Mouse (Mus musculus) kidney, postnatal 25 days (tissue): ENCODE results near the gene Thoc2.

Source experiments
- DNase-seq, 2 experiments: peaks; one replicate each; pipeline ENCODE4 v3.0.0; 2021; ENCODE audit warnings: mixed read lengths in 2 of 2

The Thoc2 gene

GRCm38 (mm10) chrX:41920574-41920973 lies at the start of gene Thoc2:
TSS of gene Thoc2 (minus strand) at chrX:41920674.
- DNase-seq: no peak

- no peak for DNase-seq
Measured at GRCm38 (mm10) chrX:41970096-41970495, 49.6 kb upstream of the Thoc2 start.

GRCm38 (mm10) chrX:41969341-41969740 lies 48.9 kb upstream of the Thoc2 start:
- peak in 1 of 2 experiments; percentile 9 for DNase-seq

GRCm38 (mm10) chrX:41957161-41957560 lies 36.7 kb upstream of the Thoc2 start:
- DNase-seq: peak in 1 of 2 experiments; percentile 33

GRCm38 (mm10) chrX:41941840-41942239 lies 21.4 kb upstream of the Thoc2 start:
- no peak for DNase-seq

GRCm38 (mm10) chrX:41931821-41932220 lies 11.3 kb upstream of the Thoc2 start:
- peak in 1 of 2 experiments; percentile 34 for DNase-seq

- no peak for DNase-seq
Measured at GRCm38 (mm10) chrX:41924708-41925107, 4.2 kb upstream of the Thoc2 start.

- no peak for DNase-seq
Measured at GRCm38 (mm10) chrX:41912061-41912401, 8.4 kb downstream of the Thoc2 start.

GRCm38 (mm10) chrX:41911390-41912060 lies 8.9 kb downstream of the Thoc2 start:
- peak; percentile 92 to 94 for DNase-seq

GRCm38 (mm10) chrX:41910981-41911380 lies 9.5 kb downstream of the Thoc2 start:
- peak; percentile 5 to 54 for DNase-seq

GRCm38 (mm10) chrX:41910471-41910870 lies 10.0 kb downstream of the Thoc2 start:
- no peak for DNase-seq

GRCm38 (mm10) chrX:41884759-41885505 lies 35.5 kb downstream of the Thoc2 start:
- DNase-seq: no peak

GRCm38 (mm10) chrX:41876581-41876980 lies 43.9 kb downstream of the Thoc2 start:
- DNase-seq: no peak

- DNase-seq: no peak
Measured at GRCm38 (mm10) chrX:41837823-41838222, 82.7 kb downstream of the Thoc2 start.

- no peak for DNase-seq
Measured at GRCm38 (mm10) chrX:41805592-41805991, 114.9 kb downstream of the Thoc2 start.

- DNase-seq: no peak
Measured at GRCm38 (mm10) chrX:41793303-41793702, 127.2 kb downstream of the Thoc2 start.
